Mouse (Mus musculus) midbrain, embryonic 16.5 days (tissue): ENCODE results near the gene Pparg. TPM values are rescaled to one million over a fixed set of nuclear protein-coding genes. Genes with fewer than 3 reads are reported as not detected.
A peak's percentile ranks its signal among the peaks of the same experiment; 100 is the strongest.

Experiments used
- ATAC-seq: fragments of 200-750 bp; cut with Nextera tagmentation; 2 replicates; pipeline ENCODE4 v1.8.0; 2017; ENCODE audit warnings: moderate TSS enrichment
- H3K27ac ChIP-seq: fragments of 300-500 bp; sonication (generic); 2 replicates; pipeline ENCODE4 v1.5.1; 2014; ENCODE audit warnings: mild to moderate bottlenecking, low read length, mixed read lengths
- H3K27me3 ChIP-seq: fragments of 300-500 bp; sonication (generic); 2 replicates; pipeline ENCODE4 v1.6.1; 2014; ENCODE audit warnings: low read depth, low read length, mixed read lengths; ENCODE audit not compliant: control insufficient read depth, insufficient read depth
- H3K36me3 ChIP-seq: fragments of 300-500 bp; sonication (generic); 2 replicates; pipeline ENCODE4 v1.6.1; 2014; ENCODE audit warnings: mild to moderate bottlenecking, low read length, moderate library complexity, mixed read lengths; ENCODE audit not compliant: control insufficient read depth, insufficient read depth
- H3K4me1 ChIP-seq: fragments of 300-500 bp; sonication (generic); 2 replicates; pipeline ENCODE4 v1.6.1; 2014; ENCODE audit warnings: mild to moderate bottlenecking, low read length, mixed read lengths; ENCODE audit not compliant: control insufficient read depth, insufficient read depth
- H3K4me2 ChIP-seq: fragments of 300-500 bp; sonication (generic); 2 replicates; pipeline ENCODE4 v1.6.1; 2014; ENCODE audit warnings: mild to moderate bottlenecking, low read length, mixed read lengths
- H3K4me3 ChIP-seq: fragments of 300-500 bp; sonication (generic); 2 replicates; pipeline ENCODE4 v1.5.1; 2014; ENCODE audit warnings: low read depth, mild to moderate bottlenecking, low read length, moderate library complexity, mixed read lengths
- H3K9ac ChIP-seq: fragments of 300-500 bp; sonication (generic); 2 replicates; pipeline ENCODE4 v1.6.1; 2014; ENCODE audit warnings: low read depth, low read length, mixed read lengths
- H3K9me3 ChIP-seq: fragments of 300-500 bp; sonication (generic); replicated peaks from 2 replicates; pipeline ENCODE4 v1.6.1; 2014; ENCODE audit warnings: mild to moderate bottlenecking, low read length, mixed read lengths; ENCODE audit not compliant: control insufficient read depth, poor library complexity, severe bottlenecking
- WGBS: fragments of 180-500 bp; shearing (Covaris S2); extraction: QIAGEN DNeasy Blood & Tissue Kit; methylation state at CpG from one replicate; pipeline ENCODE4 v1.1.7; 2014; 5-methylcytosine and 5-hydroxymethylcytosine counted together
- polyA plus RNA-seq: library from polyadenylated mRNA; unstranded; fragments of >200 nt; fragmentation: Nextera tagmentation; extraction: Ambion mirVana; gene quantifications from 2 replicates; pipeline ENCODE4 v1.2.1, GENCODE M21; 2015

Pparg gene
- polyA plus RNA-seq, result 0.39 and 0.53 TPM in 2 replicates

GRCm38 (mm10) chr6:115360776-115361605 lies at the start of gene Pparg:
Gene Pparg (plus strand): TSS chr6:115360951.
- H3K36me3 ChIP-seq, result no peaks in the 10 kb centered on the region
- H3K9me3 ChIP-seq, result no peaks in the 10 kb centered on the region
- H3K9ac ChIP-seq, result peak within 1 kb of the TSS; percentile 69
- H3K4me1 ChIP-seq, result peaks cover 6% of the 10 kb centered on the region; the same call in 1 of the 2 replicates
- ATAC-seq, result peak; percentile 86
- H3K4me2 ChIP-seq, result peak within 1 kb of the TSS; percentile 99
- no peak within 1 kb of the TSS for H3K27ac ChIP-seq
- under 1% methylated on average over 63 of the region's 76 CpGs for WGBS
- H3K27me3 ChIP-seq, result peaks cover 22% of the 10 kb centered on the region
- H3K4me3 ChIP-seq, result peak within 1 kb of the TSS; percentile 66

GRCm38 (mm10) chr6:115312780-115313179 lies 48.0 kb upstream of the Pparg start:
- ATAC-seq, result peak; percentile 82; the same call in 1 of the 2 replicates
- peak overlapping the region; percentile 42 for H3K9ac ChIP-seq
- peak overlapping the region; percentile 45 for H3K4me2 ChIP-seq

GRCm38 (mm10) chr6:115313235-115313738 lies 47.5 kb upstream of the Pparg start:
- Histone ChIP-seq H3K27ac (peak overlapping the region; percentile 30; the same call in 1 of the 2 replicates), H3K4me2 (0 out of 2 replicates have a peak overlapping the region, but pooled peaks have one; percentile 15)

More at GRCm38 (mm10) chr6:115312780-115313179, 48.0 kb upstream of the Pparg start:
- peak overlapping the region; percentile 75 for H3K27ac ChIP-seq
- peaks cover 4% of the 10 kb centered on the region for H3K4me1 ChIP-seq
- H3K9me3 ChIP-seq, result no peaks in the 10 kb centered on the region
- no peaks in the 10 kb centered on the region for H3K36me3 ChIP-seq
- WGBS, result 53% methylated on average over 12 of the region's 12 CpGs
- peak overlapping the region; percentile 27 for H3K4me3 ChIP-seq
- H3K27me3 ChIP-seq, result no peaks in the 10 kb centered on the region

GRCm38 (mm10) chr6:115313910-115314309 lies 46.8 kb upstream of the Pparg start:
- peaks cover 4% of the 10 kb centered on the region for H3K4me1 ChIP-seq
- no peak overlapping the region for H3K4me2 ChIP-seq
- no peak overlapping the region for H3K9ac ChIP-seq
- 78% methylated on average over 7 of the region's 7 CpGs for WGBS
- H3K27me3 ChIP-seq, result no peaks in the 10 kb centered on the region
- H3K4me3 ChIP-seq, result no peak overlapping the region
- ATAC-seq, result no peak
- no peaks in the 10 kb centered on the region for H3K36me3 ChIP-seq
- H3K27ac ChIP-seq, result no peak overlapping the region
- H3K9me3 ChIP-seq, result no peaks in the 10 kb centered on the region

More at GRCm38 (mm10) chr6:115313235-115313738, 47.5 kb upstream of the Pparg start:
- H3K36me3 ChIP-seq, result no peaks in the 10 kb centered on the region
- H3K4me1 ChIP-seq, result peaks cover 4% of the 10 kb centered on the region
- no peaks in the 10 kb centered on the region for H3K9me3 ChIP-seq
- WGBS, result 71% methylated on average over 9 of the region's 9 CpGs
- H3K9ac ChIP-seq, result no peak overlapping the region; the same call in 1 of the 2 replicates
- H3K27me3 ChIP-seq, result no peaks in the 10 kb centered on the region
- H3K4me3 ChIP-seq, result no peak overlapping the region
- no peak for ATAC-seq

- WGBS, result 89% methylated on average over 4 of the region's 4 CpGs
- no peaks in the 10 kb centered on the region for H3K9me3 ChIP-seq
- H3K4me2 ChIP-seq, result no peak overlapping the region
Measured at GRCm38 (mm10) chr6:115315770-115316169, 45.0 kb upstream of the Pparg start.

GRCm38 (mm10) chr6:115316811-115317221 lies 43.9 kb upstream of the Pparg start:
- Histone ChIP-seq H3K9ac (no peak overlapping the region), H3K4me2 (no peak overlapping the region), H3K9me3 (no peaks in the 10 kb centered on the region), H3K36me3 (no peaks in the 10 kb centered on the region), H3K4me3 (no peak overlapping the region), H3K4me1 (peaks cover 4% of the 10 kb centered on the region), H3K27ac (no peak overlapping the region), H3K27me3 (no peaks in the 10 kb centered on the region)
- 65% methylated on average over 11 of the region's 11 CpGs for WGBS
- ATAC-seq, result no peak

More at GRCm38 (mm10) chr6:115315770-115316169, 45.0 kb upstream of the Pparg start:
- H3K4me3 ChIP-seq, result no peak overlapping the region
- no peaks in the 10 kb centered on the region for H3K36me3 ChIP-seq
- H3K4me1 ChIP-seq, result peaks cover 4% of the 10 kb centered on the region
- no peak overlapping the region for H3K9ac ChIP-seq
- H3K27me3 ChIP-seq, result no peaks in the 10 kb centered on the region
- ATAC-seq, result no peak
- no peak overlapping the region for H3K27ac ChIP-seq

GRCm38 (mm10) chr6:115318811-115319210 lies 41.9 kb upstream of the Pparg start:
- no peaks in the 10 kb centered on the region for H3K4me1 ChIP-seq
- no peak overlapping the region for H3K4me2 ChIP-seq
- no peak overlapping the region for H3K9ac ChIP-seq
- H3K27ac ChIP-seq, result no peak overlapping the region
- no peaks in the 10 kb centered on the region for H3K27me3 ChIP-seq
- H3K36me3 ChIP-seq, result no peaks in the 10 kb centered on the region
- 94% methylated on average over 6 of the region's 6 CpGs for WGBS
- no peak for ATAC-seq
- H3K4me3 ChIP-seq, result no peak overlapping the region
- no peaks in the 10 kb centered on the region for H3K9me3 ChIP-seq

GRCm38 (mm10) chr6:115319686-115320085 lies 41.1 kb upstream of the Pparg start:
- 89% methylated on average over 4 of the region's 4 CpGs for WGBS
- no peaks in the 10 kb centered on the region for H3K36me3 ChIP-seq
- ATAC-seq, result no peak

More at GRCm38 (mm10) chr6:115319686-115320085, 41.1 kb upstream of the Pparg start:
- no peak overlapping the region for H3K4me3 ChIP-seq
- H3K27me3 ChIP-seq, result no peaks in the 10 kb centered on the region
- no peak overlapping the region for H3K9ac ChIP-seq
- no peaks in the 10 kb centered on the region for H3K9me3 ChIP-seq
- no peak overlapping the region for H3K27ac ChIP-seq
- no peaks in the 10 kb centered on the region for H3K4me1 ChIP-seq
- H3K4me2 ChIP-seq, result no peak overlapping the region
